Mouse (Mus musculus) cerebellum, adult 2 months (tissue): ENCODE data around the gene Wrnip1.

Experiments used
- CTCF ChIP-seq: fragments of 200-500 bp; IDR thresholded peaks from 2 replicates; pipeline ENCODE4 v1.5.1; 2011; ENCODE audit warnings: low read depth, mild to moderate bottlenecking, control low read depth, low read length, moderate library complexity, borderline replicate concordance; ENCODE audit not compliant: insufficient read depth
- POLR2A ChIP-seq: fragments of 200-500 bp; IDR thresholded peaks from 2 replicates; pipeline ENCODE4 v1.6.1; 2011; ENCODE audit warnings: low read length, control low read depth, borderline replicate concordance; ENCODE audit not compliant: insufficient read depth

GRCm38 (mm10) chr13:32850668-32851404, 49.0 kb downstream of the Wrnip1 start, which contains the start of gene Serpinb1a:
- TF ChIP-seq CTCF (no peak), POLR2A (no peak)
